Comparison of ENCODE assay signal across 23 mouse cellular contexts in the genomic region with DNA sequence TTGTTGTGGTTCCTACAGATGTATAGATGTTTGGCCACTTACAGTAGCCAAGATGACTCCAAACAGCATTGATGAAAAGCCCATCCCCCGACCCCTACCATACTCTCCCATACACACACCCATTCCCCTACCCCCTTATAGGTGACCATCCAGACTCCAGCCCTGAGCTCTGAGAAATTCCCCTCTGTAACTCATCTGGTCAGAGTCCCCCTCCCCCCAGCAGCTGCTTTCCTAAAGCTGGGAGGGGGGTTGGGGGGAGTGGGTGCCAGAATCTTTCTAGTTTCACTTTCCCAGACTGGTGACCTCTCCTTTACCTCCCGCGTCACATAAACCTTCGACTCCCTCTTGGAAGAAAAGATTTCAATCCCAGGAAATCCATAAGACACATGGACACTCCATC. TPM values are rescaled to one million over a fixed set of nuclear protein-coding genes. Genes with fewer than 3 reads are reported as not detected.
DNase-seq lines count a peak whose midpoint lies in the region; ATAC-seq and TF ChIP-seq lines count a peak whose summit lies in the region.
"Had no signal": no experiment of that assay in that cellular context is flagged by ENCODE, and none has a peak within 500 bp of the region (broad histone marks: within the 10 kb centered on the region; RNA-seq: fewer than 3 reads in every experiment).

No protein-coding gene starts in this region.

- peak; percentile 50; the same call in 1 of the 2 replicates for ATAC-seq in kidney, postnatal 0 days (replicated peaks; ENCODE audit: low FRiP score, low read depth)
- ATAC-seq in embryonic facial prominence, embryonic 12.5 days (ENCODE audit: insufficient number of reproducible peaks, insufficient read depth, low FRiP score, low TSS enrichment): no peak
- ATAC-seq in limb, embryonic 15.5 days (ENCODE audit: insufficient number of reproducible peaks, low FRiP score, low TSS enrichment, low read depth): 0 out of 2 replicates have a peak, but pooled peaks have one; percentile 35
- no peak for ATAC-seq in heart, embryonic 11.5 days (replicated peaks; ENCODE audit: insufficient number of reproducible peaks, low FRiP score, low TSS enrichment)
- ATAC-seq: forebrain, embryonic 14.5 days; hindbrain, embryonic 16.5 days; intestine, embryonic 16.5 days; lung, postnatal 0 days; midbrain, embryonic 16.5 days had no signal

- no peak overlapping the region for H3K9ac ChIP-seq in kidney, postnatal 0 days (ENCODE audit: low read depth, low read length)
- no peak overlapping the region for H3K9ac ChIP-seq in embryonic facial prominence, embryonic 12.5 days
- H3K9ac ChIP-seq in limb, embryonic 15.5 days: no peak overlapping the region
- no peak overlapping the region for H3K9ac ChIP-seq in heart, embryonic 11.5 days (ENCODE audit: low read depth, low read length)
- H3K9ac ChIP-seq: embryonic facial prominence, embryonic 13.5 days; neural tube, embryonic 13.5 days had no signal

- DNase-seq in kidney, postnatal 0 days (ENCODE audit: low spot score): peak; percentile 66
- DNase-seq in kidney, postnatal 25 days: no peak
- peak; percentile 46 for DNase-seq in forelimb bud, embryonic 11.5 days (ENCODE audit: low read depth, low spot score)
- no peak for DNase-seq in left cerebral cortex, postnatal 14 days (ENCODE audit: low spot score in 2 of 2)
- DNase-seq: adrenal gland, adult 2 months; cerebellum, adult 11-12 months; cerebellum, postnatal 36 days; retina, postnatal 1 day; thymus, postnatal 25 days had no signal

- peaks cover 14% of the 10 kb centered on the region; the same call in 1 of the 2 replicates for H3K4me1 ChIP-seq in kidney, postnatal 0 days (replicated peaks; ENCODE audit: insufficient read depth, low read length)
- H3K4me1 ChIP-seq in embryonic facial prominence, embryonic 12.5 days: peaks cover 22% of the 10 kb centered on the region
- H3K4me1 ChIP-seq in limb, embryonic 15.5 days: peaks cover 20% of the 10 kb centered on the region
- peaks cover 20% of the 10 kb centered on the region for H3K4me1 ChIP-seq in heart, embryonic 11.5 days (ENCODE audit: control insufficient read depth, insufficient read depth, low read length)
- H3K4me1 ChIP-seq: midbrain, embryonic 10.5 days had no signal

- H3K36me3 ChIP-seq in kidney, postnatal 0 days (ENCODE audit: insufficient read depth, low read length): 0 out of 2 replicates have a peak, but pooled peaks cover 9% of the 10 kb centered on the region
- peaks cover 13% of the 10 kb centered on the region; the same call in 1 of the 2 replicates for H3K36me3 ChIP-seq in embryonic facial prominence, embryonic 12.5 days
- peaks cover 12% of the 10 kb centered on the region for H3K36me3 ChIP-seq in limb, embryonic 15.5 days
- H3K36me3 ChIP-seq in heart, embryonic 11.5 days (ENCODE audit: control insufficient read depth, insufficient read depth, low read length): peaks cover 3% of the 10 kb centered on the region; the same call in 1 of the 2 replicates
- H3K36me3 ChIP-seq: midbrain, embryonic 10.5 days; neural tube, embryonic 13.5 days had no signal

- no peaks in the 10 kb centered on the region for H3K9me3 ChIP-seq in kidney, postnatal 0 days (replicated peaks; ENCODE audit: low read length)
- no peaks in the 10 kb centered on the region for H3K9me3 ChIP-seq in embryonic facial prominence, embryonic 12.5 days
- H3K9me3 ChIP-seq in limb, embryonic 15.5 days: no peaks in the 10 kb centered on the region
- no peaks in the 10 kb centered on the region for H3K9me3 ChIP-seq in heart, embryonic 11.5 days (replicated peaks; ENCODE audit: control insufficient read depth, low read length)
- H3K9me3 ChIP-seq: embryonic facial prominence, embryonic 13.5 days; heart, embryonic 10.5 days; hindbrain, embryonic 10.5 days; midbrain, embryonic 10.5 days; neural tube, embryonic 13.5 days had no signal

- 31% methylated on average over 4 of the region's 4 CpGs for WGBS in kidney, postnatal 0 days
- 50% methylated on average over 4 of the region's 4 CpGs for WGBS in embryonic facial prominence, embryonic 12.5 days
- WGBS in limb, embryonic 15.5 days: 52% methylated on average over 4 of the region's 4 CpGs
- WGBS in heart, embryonic 11.5 days (ENCODE audit: insufficient replicate concordance): 57% methylated on average over 4 of the region's 4 CpGs

- H3K4me3 ChIP-seq in kidney, postnatal 0 days (replicated peaks; ENCODE audit: low read depth, low read length): no peak overlapping the region
- H3K4me3 ChIP-seq in embryonic facial prominence, embryonic 12.5 days: no peak overlapping the region
- no peak overlapping the region for H3K4me3 ChIP-seq in limb, embryonic 15.5 days
- H3K4me3 ChIP-seq in heart, embryonic 11.5 days (ENCODE audit: low read depth, low read length): no peak overlapping the region
- H3K4me3 ChIP-seq: embryonic facial prominence, embryonic 13.5 days; heart, embryonic 10.5 days; hindbrain, embryonic 10.5 days; midbrain, embryonic 10.5 days; myocyte; neural tube, embryonic 13.5 days had no signal

- no peak overlapping the region for H3K4me2 ChIP-seq in kidney, postnatal 0 days (ENCODE audit: low read length)
- H3K4me2 ChIP-seq in embryonic facial prominence, embryonic 12.5 days (replicated peaks): no peak overlapping the region
- H3K4me2 ChIP-seq in limb, embryonic 15.5 days: no peak overlapping the region
- H3K4me2 ChIP-seq in heart, embryonic 11.5 days: no peak overlapping the region
- H3K4me2 ChIP-seq: embryonic facial prominence, embryonic 13.5 days; neural tube, embryonic 13.5 days had no signal

- H3K27ac ChIP-seq in kidney, postnatal 0 days: no peak overlapping the region
- H3K27ac ChIP-seq in embryonic facial prominence, embryonic 12.5 days: 0 out of 2 replicates have a peak overlapping the region, but pooled peaks have one; percentile 24
- H3K27ac ChIP-seq in limb, embryonic 15.5 days: no peak overlapping the region
- H3K27ac ChIP-seq in heart, embryonic 11.5 days (ENCODE audit: low read depth, low read length): no peak overlapping the region
- H3K27ac ChIP-seq: heart, embryonic 10.5 days; hindbrain, embryonic 10.5 days; midbrain, embryonic 10.5 days; neural tube, embryonic 13.5 days had no signal

- intact Hi-C loops in left cerebral cortex, postnatal 14 days (cut with DNase I): no loop called here

- H3K27me3 ChIP-seq in kidney, postnatal 0 days (ENCODE audit: insufficient read depth, low read length): no peaks in the 10 kb centered on the region
- no peaks in the 10 kb centered on the region for H3K27me3 ChIP-seq in embryonic facial prominence, embryonic 12.5 days
- no peaks in the 10 kb centered on the region for H3K27me3 ChIP-seq in limb, embryonic 15.5 days
- H3K27me3 ChIP-seq in heart, embryonic 11.5 days (ENCODE audit: control insufficient read depth, insufficient read depth, low read length): no peaks in the 10 kb centered on the region
- H3K27me3 ChIP-seq: embryonic facial prominence, embryonic 13.5 days; neural tube, embryonic 13.5 days had no signal

- no peak for TF ChIP-seq CTCF in kidney, postnatal 0 days (IDR thresholded peaks at IDR 0.05; ENCODE audit: low read depth)

RNA-seq across cellular contexts. Expression of a gene that starts 50.5 kb away (rescaled TPM):
- 21.9 and 24.2 TPM in 2 replicates for polyA plus RNA-seq in kidney, postnatal 0 days (2015; fragmentation: Nextera tagmentation; extraction: Ambion mirVana)
- 16.0 and 16.8 TPM in 2 replicates for polyA plus RNA-seq in embryonic facial prominence, embryonic 12.5 days (2016; fragmentation: Nextera tagmentation; extraction: Ambion mirVana)
- polyA plus RNA-seq in limb, embryonic 15.5 days (2015; fragmentation: Nextera tagmentation; extraction: Ambion mirVana): 17.0 and 19.2 TPM in 2 replicates
- 10 to 100 TPM; 31.5 to 36.6 TPM for total RNA-seq in left cerebral cortex, postnatal 14 days (2021)
- polyA plus RNA-seq in heart, embryonic 11.5 days (2014; fragmentation: Nextera tagmentation; extraction: Ambion mirVana): 8.5 and 10.5 TPM in 2 replicates

Comparison
In these comparisons a context has a peak if more than half of its experiments do, and no peak if none do; other contexts are left out.
1. DNase-seq: peak in kidney, postnatal 0 days (single experiment) and forelimb bud, embryonic 11.5 days (single experiment); none in kidney, postnatal 25 days (0 of 2) and left cerebral cortex, postnatal 14 days (0 of 2).
2. ATAC-seq: peak in kidney, postnatal 0 days (single experiment) and limb, embryonic 15.5 days (single experiment); none in embryonic facial prominence, embryonic 12.5 days (single experiment) and heart, embryonic 11.5 days (single experiment).